Mouse (Mus musculus) small intestine, adult 2 months (tissue): ENCODE data around the gene Gm1113.

Source experiments
- CTCF ChIP-seq: fragments of 200-500 bp; IDR thresholded peaks from 2 replicates; pipeline ENCODE4 v1.5.1; 2012; ENCODE audit warnings: low read depth, mild to moderate bottlenecking, control low read depth, inconsistent platforms, low read length, moderate library complexity, mixed read lengths; ENCODE audit not compliant: insufficient replicate concordance, insufficient read length; ENCODE audit errors: extremely low read depth
- POLR2A ChIP-seq: fragments of 200-500 bp; IDR thresholded peaks from 2 replicates; pipeline ENCODE4 v1.6.1; 2012; ENCODE audit warnings: low read depth, mild to moderate bottlenecking, control low read depth, inconsistent platforms, low read length, moderate library complexity

DNA sequence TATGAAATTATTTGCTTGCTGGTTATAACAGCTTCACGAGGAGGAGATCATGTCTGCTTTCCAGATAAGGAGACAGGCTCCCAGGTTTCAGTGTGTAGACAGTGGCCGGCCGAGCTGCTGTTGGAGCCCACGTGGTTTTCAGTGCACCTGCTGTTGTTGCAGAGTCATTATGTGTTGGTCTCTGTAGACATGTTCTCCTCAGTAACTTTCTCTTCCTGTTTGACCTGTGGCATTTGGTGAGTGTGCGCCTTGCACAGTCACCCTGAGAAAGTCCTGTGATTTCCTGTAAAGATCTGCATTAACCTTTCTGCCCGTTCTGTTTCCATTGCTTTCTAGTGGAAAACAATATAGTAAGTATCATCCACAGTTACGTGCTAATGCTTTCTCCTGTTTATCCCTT lies 42.7 kb downstream of the Gm1113 start:
- TF ChIP-seq POLR2A (no peak), CTCF (no peak)
